Mouse (Mus musculus) heart, embryonic 10.5 days (tissue): ENCODE data around the gene Fcer2a. TPM values are rescaled to one million over a fixed set of nuclear protein-coding genes. Genes with fewer than 3 reads are reported as not detected.
A peak's percentile ranks its signal among the peaks of the same experiment; 100 is the strongest.

Experiments used
- DNase-seq: peaks from one replicate; pipeline ENCODE4 v3.0.0-alpha.2; 2017; ENCODE audit warnings: low spot score
- H3K27ac ChIP-seq: fragments of 300-500 bp; sonication (generic); 2 replicates; pipeline ENCODE4 v1.5.1; 2016; ENCODE audit warnings: mild to moderate bottlenecking
- H3K27me3 ChIP-seq: fragments of 300-500 bp; sonication (generic); 2 replicates; pipeline ENCODE4 v1.6.1; 2016; ENCODE audit warnings: mild to moderate bottlenecking; ENCODE audit not compliant: poor library complexity, insufficient read depth, severe bottlenecking
- H3K36me3 ChIP-seq: fragments of 300-500 bp; sonication (generic); 2 replicates; pipeline ENCODE4 v1.6.1; 2016; ENCODE audit warnings: mild to moderate bottlenecking, moderate library complexity
- H3K4me1 ChIP-seq: fragments of 300-500 bp; sonication (generic); 2 replicates; pipeline ENCODE4 v1.6.1; 2016; ENCODE audit warnings: mild to moderate bottlenecking
- H3K4me3 ChIP-seq: fragments of 300-500 bp; sonication (generic); 2 replicates; pipeline ENCODE4 v1.5.1; 2016; ENCODE audit warnings: mild to moderate bottlenecking, moderate library complexity
- H3K9me3 ChIP-seq: fragments of 300-500 bp; sonication (generic); 2 replicates; pipeline ENCODE4 v1.6.1; 2016; ENCODE audit warnings: mild to moderate bottlenecking, moderate library complexity
- WGBS: fragments of 180-500 bp; shearing (Covaris S2); methylation state at CpG from one replicate; pipeline ENCODE4 v1.1.7; 2016; 5-methylcytosine and 5-hydroxymethylcytosine counted together
- polyA plus RNA-seq: library from polyadenylated mRNA; unstranded; fragments of >200 nt; fragmentation: Nextera tagmentation; extraction: Ambion mirVana; gene quantifications from 2 replicates; pipeline ENCODE4 v1.2.1, GENCODE M21; 2016

The Fcer2a gene
- polyA plus RNA-seq, 1 experiment from 2014 or later = 0.24 TPM

- Histone ChIP-seq H3K4me3 (peak within 1 kb of the TSS; percentile 69), H3K36me3 (no peaks in the 10 kb centered on the region), H3K27me3 (no peaks in the 10 kb centered on the region), H3K9me3 (no peaks in the 10 kb centered on the region), H3K4me1 (0 out of 2 replicates have a peak, but pooled peaks cover 4% of the 10 kb centered on the region), H3K27ac (peak within 1 kb of the TSS; percentile 88)
- WGBS = under 1% methylated on average over 23 of the region's 23 CpGs
- peak; percentile 91 for DNase-seq
Measured at GRCm38 (mm10) chr8:3671980-3672491, 21.9 kb downstream of the Fcer2a start, which contains the start of gene Fcor. TSS of gene Fcor (minus strand) at chr8:3672362.

- no peaks in the 10 kb centered on the region for H3K36me3 ChIP-seq
- 85% methylated on average over 2 of the region's 2 CpGs for WGBS
- no peaks in the 10 kb centered on the region for H3K4me1 ChIP-seq
- H3K4me3 ChIP-seq = no peak overlapping the region
- no peak overlapping the region for H3K27ac ChIP-seq
- no peaks in the 10 kb centered on the region for H3K9me3 ChIP-seq
- H3K27me3 ChIP-seq = no peaks in the 10 kb centered on the region
- no peak for DNase-seq
Measured at GRCm38 (mm10) chr8:3670388-3670787, 23.6 kb downstream of the Fcer2a start.

GRCm38 (mm10) chr8:3665507-3665906, 28.5 kb downstream of the Fcer2a start, which contains the start of gene Mcemp1:
TSS of gene Mcemp1 (plus strand) at chr8:3665754.
- 63% methylated on average over 6 of the region's 6 CpGs for WGBS

GRCm38 (mm10) chr8:3664405-3664804, 29.6 kb downstream of the Fcer2a start:
- 61% methylated on average over 5 of the region's 5 CpGs for WGBS
- H3K4me3 ChIP-seq = no peak overlapping the region

More at GRCm38 (mm10) chr8:3665507-3665906, 28.5 kb downstream of the Fcer2a start, which contains the start of gene Mcemp1:
- Histone ChIP-seq H3K4me1 (no peaks in the 10 kb centered on the region), H3K27ac (no peak within 1 kb of the TSS), H3K9me3 (no peaks in the 10 kb centered on the region), H3K4me3 (no peak within 1 kb of the TSS), H3K27me3 (no peaks in the 10 kb centered on the region), H3K36me3 (no peaks in the 10 kb centered on the region)
- DNase-seq = no peak

GRCm38 (mm10) chr8:3660889-3661288, 33.1 kb downstream of the Fcer2a start:
- H3K4me3 ChIP-seq = no peak overlapping the region
- no peak overlapping the region for H3K27ac ChIP-seq
- H3K9me3 ChIP-seq = no peaks in the 10 kb centered on the region
- H3K36me3 ChIP-seq = no peaks in the 10 kb centered on the region
- H3K27me3 ChIP-seq = no peaks in the 10 kb centered on the region; the same call in 1 of the 2 replicates
- no peak for DNase-seq
- whole genome bisulfite sequencing = 75% methylated on average over 8 of the region's 8 CpGs
- H3K4me1 ChIP-seq = no peaks in the 10 kb centered on the region; the same call in 1 of the 2 replicates

More at GRCm38 (mm10) chr8:3664405-3664804, 29.6 kb downstream of the Fcer2a start:
- no peak for DNase-seq
- Histone ChIP-seq H3K36me3 (no peaks in the 10 kb centered on the region), H3K4me1 (no peaks in the 10 kb centered on the region), H3K27ac (no peak overlapping the region), H3K27me3 (no peaks in the 10 kb centered on the region), H3K9me3 (no peaks in the 10 kb centered on the region)

GRCm38 (mm10) chr8:3656725-3657381, 37.1 kb downstream of the Fcer2a start:
- Histone ChIP-seq H3K27ac (no peak overlapping the region), H3K4me3 (no peak overlapping the region), H3K4me1 (no peaks in the 10 kb centered on the region; the same call in 1 of the 2 replicates), H3K9me3 (no peaks in the 10 kb centered on the region), H3K27me3 (no peaks in the 10 kb centered on the region; the same call in 1 of the 2 replicates), H3K36me3 (no peaks in the 10 kb centered on the region)
- WGBS = 26% methylated on average over 7 of the region's 7 CpGs
- DNase-seq = no peak

- Histone ChIP-seq H3K4me1 (no peaks in the 10 kb centered on the region; the same call in 1 of the 2 replicates), H3K27ac (no peak within 1 kb of the TSS), H3K4me3 (no peak within 1 kb of the TSS), H3K36me3 (no peaks in the 10 kb centered on the region), H3K9me3 (no peaks in the 10 kb centered on the region), H3K27me3 (no peaks in the 10 kb centered on the region; the same call in 1 of the 2 replicates)
- 55% methylated on average over 3 of the region's 3 CpGs for WGBS
- DNase-seq = no peak
Measured at GRCm38 (mm10) chr8:3655526-3655925, 38.4 kb downstream of the Fcer2a start, which contains the start of gene Retn. TSS of gene Retn (plus strand) at chr8:3655770.

- DNase-seq = no peak
- no peaks in the 10 kb centered on the region; the same call in 1 of the 2 replicates for H3K27me3 ChIP-seq
- WGBS = 65% methylated on average over 11 of the region's 11 CpGs
- H3K27ac ChIP-seq = no peak overlapping the region
- H3K9me3 ChIP-seq = no peaks in the 10 kb centered on the region
- no peak overlapping the region for H3K4me3 ChIP-seq
- H3K36me3 ChIP-seq = no peaks in the 10 kb centered on the region
- H3K4me1 ChIP-seq = no peaks in the 10 kb centered on the region; the same call in 1 of the 2 replicates
Measured at GRCm38 (mm10) chr8:3654726-3655508, 39.1 kb downstream of the Fcer2a start.

- no peaks in the 10 kb centered on the region for H3K36me3 ChIP-seq
- no peak overlapping the region for H3K27ac ChIP-seq
- H3K9me3 ChIP-seq = no peaks in the 10 kb centered on the region
- DNase-seq = no peak
- no peak overlapping the region for H3K4me3 ChIP-seq
- no peaks in the 10 kb centered on the region; the same call in 1 of the 2 replicates for H3K27me3 ChIP-seq
- no peaks in the 10 kb centered on the region; the same call in 1 of the 2 replicates for H3K4me1 ChIP-seq
- 71% methylated on average over 3 of the region's 3 CpGs for WGBS
Measured at GRCm38 (mm10) chr8:3652845-3653244, 41.1 kb downstream of the Fcer2a start.

GRCm38 (mm10) chr8:3648990-3649389, 45.0 kb downstream of the Fcer2a start:
- H3K4me1 ChIP-seq = no peaks in the 10 kb centered on the region
- no peak for DNase-seq
- H3K36me3 ChIP-seq = no peaks in the 10 kb centered on the region
- H3K4me3 ChIP-seq = 0 out of 2 replicates have a peak overlapping the region, but pooled peaks have one; percentile 15
- 43% methylated on average over 1 of the region's 1 CpGs for WGBS
- no peaks in the 10 kb centered on the region for H3K27me3 ChIP-seq
- no peak overlapping the region for H3K27ac ChIP-seq
- no peaks in the 10 kb centered on the region for H3K9me3 ChIP-seq

- Histone ChIP-seq H3K4me3 (no peak overlapping the region), H3K27ac (no peak overlapping the region), H3K36me3 (no peaks in the 10 kb centered on the region), H3K27me3 (no peaks in the 10 kb centered on the region), H3K9me3 (no peaks in the 10 kb centered on the region), H3K4me1 (no peaks in the 10 kb centered on the region)
- 61% methylated on average over 2 of the region's 2 CpGs for WGBS
- no peak for DNase-seq
Measured at GRCm38 (mm10) chr8:3648268-3648667, 45.7 kb downstream of the Fcer2a start.

GRCm38 (mm10) chr8:3647561-3647960, 46.4 kb downstream of the Fcer2a start:
- WGBS = 69% methylated on average over 4 of the region's 4 CpGs
- Histone ChIP-seq H3K4me3 (no peak overlapping the region), H3K27me3 (no peaks in the 10 kb centered on the region), H3K36me3 (peaks cover 3% of the 10 kb centered on the region; the same call in 1 of the 2 replicates), H3K27ac (no peak overlapping the region), H3K9me3 (no peaks in the 10 kb centered on the region), H3K4me1 (no peaks in the 10 kb centered on the region)
- no peak for DNase-seq
